Mouse (Mus musculus): ENCODE measurements at regions not wholly inside any gene's neighbourhood (a gene's known extent, or its start where the extent isn't known, plus 50 kb on each side); places are given as distances from the start of the nearest gene placed in this dataset.

- no peak for TF ChIP-seq CTCF (IDR thresholded peaks at IDR 0.05)
- TF ChIP-seq POLR2A (IDR thresholded peaks at IDR 0.05; ENCODE audit: insufficient read depth, low read depth, low read length), result no peak
- TF ChIP-seq EP300 (IDR thresholded peaks at IDR 0.05; ENCODE audit: insufficient read depth, low read depth, low read length), result no peak
These were observed 285.5 kb upstream of the Klf12 start for GRCm38 (mm10) chr14:100570026-100570425.

Data from heart, adult 2 months (tissue).